Mouse (Mus musculus) A20 (cell line): ENCODE results near the gene Tiparp.

ENCODE experiments used
- DNase-seq: peaks from one replicate; pipeline ENCODE4 v3.0.0-alpha.2; 2011; ENCODE audit warnings: low read depth, low spot score

Gene Tiparp

GRCm38 (mm10) chr3:65584329-65584728 is 56.1 kb downstream of the Tiparp start:
- no peak for DNase-seq

GRCm38 (mm10) chr3:65585291-65585690 is 57.1 kb downstream of the Tiparp start:
- peak; percentile 30 for DNase-seq

GRCm38 (mm10) chr3:65585823-65586482 is 57.7 kb downstream of the Tiparp start:
- DNase-seq, result peak; percentile 53

- DNase-seq, result peak; percentile 90
Observed at GRCm38 (mm10) chr3:65586483-65586905, 58.3 kb downstream of the Tiparp start.

- DNase-seq, result peak; percentile 62
Observed at GRCm38 (mm10) chr3:65586966-65587365, 58.8 kb downstream of the Tiparp start.

- DNase-seq, result no peak
Observed at GRCm38 (mm10) chr3:65588424-65588823, 60.2 kb downstream of the Tiparp start.

- peak; percentile 35 for DNase-seq
Observed at GRCm38 (mm10) chr3:65592850-65593249, 64.6 kb downstream of the Tiparp start.

GRCm38 (mm10) chr3:65594493-65594892 is 66.3 kb downstream of the Tiparp start:
- peak; percentile 40 for DNase-seq

GRCm38 (mm10) chr3:65595196-65595595 is 67.0 kb downstream of the Tiparp start:
- no peak for DNase-seq

GRCm38 (mm10) chr3:65598071-65598830 is 70.0 kb downstream of the Tiparp start:
- DNase-seq, result no peak

GRCm38 (mm10) chr3:65599151-65599550 is 70.9 kb downstream of the Tiparp start:
- DNase-seq, result no peak

- no peak for DNase-seq
Observed at GRCm38 (mm10) chr3:65601291-65602050, 73.3 kb downstream of the Tiparp start.

GRCm38 (mm10) chr3:65603392-65604055 is 75.3 kb downstream of the Tiparp start:
- DNase-seq, result no peak
